In genomic region chr4:48042786-48043701, GRCm38 (mm10) we compare ENCODE assay signal across 7 mouse cellular contexts. TPM values are rescaled to one million over a fixed set of nuclear protein-coding genes. Genes with fewer than 3 reads are reported as not detected.
A peak's percentile ranks its signal among the peaks of the same experiment; 100 is the strongest.
DNase-seq lines count a peak whose midpoint lies in the region; ATAC-seq and TF ChIP-seq lines count a peak whose summit lies in the region.

No protein-coding gene starts in this region.

- peak overlapping the region; percentile 87 for H3K27ac ChIP-seq in embryonic facial prominence, embryonic 11.5 days (replicated peaks; ENCODE audit: low read depth, low read length)
- H3K27ac ChIP-seq in kidney, adult 2 months (ENCODE audit: insufficient read depth, low read depth, low read length) = peak overlapping the region; percentile 98
- peak overlapping the region; percentile 94 for H3K27ac ChIP-seq in limb, embryonic 12.5 days
- H3K27ac ChIP-seq in midbrain, embryonic 15.5 days = peak overlapping the region; percentile 99
- peak overlapping the region; percentile 100 for H3K27ac ChIP-seq in spleen, adult 2 months (ENCODE audit: insufficient read depth, low read length)

- peak; percentile 98 for DNase-seq in adrenal gland, postnatal 14 days
- peak; percentile 95 for DNase-seq in embryonic facial prominence, embryonic 11.5 days (ENCODE audit: low spot score)
- DNase-seq in heart, adult 11 months = peak; percentile 100
- peak; percentile 96 for DNase-seq in kidney, adult 2 months
- DNase-seq in spleen, adult 2 months (ENCODE audit: low read depth in 1 of 2, low spot score in 2 of 2) = peak; percentile 92 to 95

- 0% methylated on average over 85 of the region's 105 CpGs for WGBS in embryonic facial prominence, embryonic 11.5 days
- under 1% methylated on average over 104 of the region's 105 CpGs for WGBS in kidney, adult 2 months
- WGBS in limb, embryonic 12.5 days = under 1% methylated on average over 103 of the region's 105 CpGs
- WGBS in midbrain, embryonic 15.5 days = 1% methylated on average over 88 of the region's 105 CpGs
- under 1% methylated on average over 105 of the region's 105 CpGs for WGBS in spleen, adult 2 months

- peak overlapping the region; percentile 85 for H3K4me2 ChIP-seq in embryonic facial prominence, embryonic 11.5 days (ENCODE audit: low read depth, low read length)
- peak overlapping the region; percentile 99 for H3K4me2 ChIP-seq in limb, embryonic 12.5 days
- H3K4me2 ChIP-seq in midbrain, embryonic 15.5 days = peak overlapping the region; percentile 90

- TF ChIP-seq POLR2A in kidney, adult 2 months (IDR thresholded peaks at IDR 0.05; ENCODE audit: low read depth, low read length) = no peak
- peak; percentile 57 for TF ChIP-seq POLR2A in spleen, adult 2 months (IDR thresholded peaks at IDR 0.05; ENCODE audit: low read depth, low read length)

- no peaks in the 10 kb centered on the region for H3K9me3 ChIP-seq in embryonic facial prominence, embryonic 11.5 days (replicated peaks; ENCODE audit: control insufficient read depth, low read length)
- no peaks in the 10 kb centered on the region for H3K9me3 ChIP-seq in limb, embryonic 12.5 days
- no peaks in the 10 kb centered on the region for H3K9me3 ChIP-seq in midbrain, embryonic 15.5 days

- peaks cover 17% of the 10 kb centered on the region for H3K27me3 ChIP-seq in embryonic facial prominence, embryonic 11.5 days (ENCODE audit: control insufficient read depth, insufficient read depth, low read length)
- peaks cover 1% of the 10 kb centered on the region for H3K27me3 ChIP-seq in kidney, adult 2 months (replicated peaks; ENCODE audit: control insufficient read depth, insufficient read depth, low read length)
- H3K27me3 ChIP-seq in limb, embryonic 12.5 days = peaks cover 29% of the 10 kb centered on the region
- H3K27me3 ChIP-seq in midbrain, embryonic 15.5 days (replicated peaks) = peaks cover 7% of the 10 kb centered on the region; the same call in 1 of the 2 replicates
- H3K27me3 ChIP-seq in spleen, adult 2 months (ENCODE audit: control insufficient read depth, insufficient read depth, low read length) = peaks cover 15% of the 10 kb centered on the region

- H3K4me1 ChIP-seq in embryonic facial prominence, embryonic 11.5 days (ENCODE audit: control insufficient read depth, insufficient read depth, low read length) = peaks cover 9% of the 10 kb centered on the region
- H3K4me1 ChIP-seq in kidney, adult 2 months (ENCODE audit: control insufficient read depth, insufficient read depth, low read length) = 0 out of 2 replicates have a peak, but pooled peaks cover 2% of the 10 kb centered on the region
- peaks cover 41% of the 10 kb centered on the region for H3K4me1 ChIP-seq in limb, embryonic 12.5 days (replicated peaks)
- peaks cover 45% of the 10 kb centered on the region for H3K4me1 ChIP-seq in midbrain, embryonic 15.5 days
- peaks cover 11% of the 10 kb centered on the region for H3K4me1 ChIP-seq in spleen, adult 2 months (ENCODE audit: control insufficient read depth, insufficient read depth, insufficient read length)

- H3K4me3 ChIP-seq in embryonic facial prominence, embryonic 11.5 days (ENCODE audit: low read depth, low read length) = peak overlapping the region; percentile 61
- H3K4me3 ChIP-seq in kidney, adult 2 months (ENCODE audit: insufficient read depth, low read depth, low read length) = peak overlapping the region; percentile 89
- H3K4me3 ChIP-seq in limb, embryonic 12.5 days (replicated peaks) = peak overlapping the region; percentile 66
- peak overlapping the region; percentile 52 for H3K4me3 ChIP-seq in midbrain, embryonic 15.5 days
- peak overlapping the region; percentile 97 for H3K4me3 ChIP-seq in spleen, adult 2 months (ENCODE audit: extremely low read depth, insufficient read depth, insufficient read length)

- TF ChIP-seq CTCF in kidney, adult 2 months (conservative IDR thresholded peaks at IDR 0.05; ENCODE audit: insufficient read depth, insufficient read length, low read depth, low read length) = peak; percentile 42; the same call in 1 of the 2 replicates
- TF ChIP-seq CTCF in spleen, adult 2 months (IDR thresholded peaks at IDR 0.05; ENCODE audit: extremely low read depth, insufficient read depth, insufficient read length, insufficient replicate concordance) = no peak

- H3K9ac ChIP-seq in embryonic facial prominence, embryonic 11.5 days (replicated peaks; ENCODE audit: low read length) = peak overlapping the region; percentile 87
- peak overlapping the region; percentile 79 for H3K9ac ChIP-seq in limb, embryonic 12.5 days (replicated peaks)
- H3K9ac ChIP-seq in midbrain, embryonic 15.5 days = peak overlapping the region; percentile 91

- peak; percentile 86 for ATAC-seq in embryonic facial prominence, embryonic 11.5 days (replicated peaks; ENCODE audit: insufficient number of reproducible peaks, low FRiP score, low TSS enrichment, low read depth)
- peak; percentile 87 for ATAC-seq in limb, embryonic 12.5 days (ENCODE audit: insufficient number of reproducible peaks, insufficient read depth, low FRiP score, low TSS enrichment, low read depth)
- ATAC-seq in midbrain, embryonic 15.5 days (replicated peaks) = peak; percentile 87

- H3K36me3 ChIP-seq in embryonic facial prominence, embryonic 11.5 days (replicated peaks; ENCODE audit: control insufficient read depth, insufficient read depth, low read depth, low read length) = no peaks in the 10 kb centered on the region
- H3K36me3 ChIP-seq in kidney, adult 2 months (ENCODE audit: control insufficient read depth, insufficient read depth, low read length) = no peaks in the 10 kb centered on the region
- H3K36me3 ChIP-seq in limb, embryonic 12.5 days = no peaks in the 10 kb centered on the region
- H3K36me3 ChIP-seq in midbrain, embryonic 15.5 days (replicated peaks) = no peaks in the 10 kb centered on the region
- no peaks in the 10 kb centered on the region for H3K36me3 ChIP-seq in spleen, adult 2 months (ENCODE audit: control insufficient read depth, insufficient read depth, low read length)

RNA-seq across cellular contexts. Expression of gene Nr4a3, which starts 1.9 kb away (rescaled TPM):
- total RNA-seq in adrenal gland, postnatal 14 days (2021) = 49.0 and 108 TPM in 2 replicates
- 0.20 and 0.25 TPM in 2 replicates for polyA plus RNA-seq in embryonic facial prominence, embryonic 11.5 days (2014; fragmentation: Nextera tagmentation; extraction: Ambion mirVana)
- 0.30 and 0.72 TPM in 2 replicates for polyA plus RNA-seq in kidney, adult 2 months (2012; rRNA removed)
- polyA plus RNA-seq in limb, embryonic 12.5 days (2016; fragmentation: Nextera tagmentation; extraction: Ambion mirVana) = 0.11 and 0.28 TPM in 2 replicates
- polyA plus RNA-seq in midbrain, embryonic 15.5 days (2015; fragmentation: Nextera tagmentation; extraction: Ambion mirVana) = 1.3 and 1.4 TPM in 2 replicates
- polyA plus RNA-seq in spleen, adult 2 months (2012; rRNA removed) = 7.0 and 9.8 TPM in 2 replicates

Comparison
In these comparisons a context has a peak if more than half of its experiments do, and no peak if none do; other contexts are left out.
1. Peak in every context shown above with its lines: DNase-seq, ATAC-seq, H3K4me3 ChIP-seq and H3K27ac ChIP-seq.